Mouse (Mus musculus): Measurements from ENCODE around the gene Nckap5. TPM values are rescaled to one million over a fixed set of nuclear protein-coding genes. Genes with fewer than 3 reads are reported as not detected.
"Not testable (repeated sequence)": the region's sequence is repeated elsewhere in the genome, so short reads cannot be mapped to it uniquely, and the experiment has no call there.

Nckap5 gene
- polyA plus RNA-seq, 1 experiment = 0.11 TPM

DNA sequence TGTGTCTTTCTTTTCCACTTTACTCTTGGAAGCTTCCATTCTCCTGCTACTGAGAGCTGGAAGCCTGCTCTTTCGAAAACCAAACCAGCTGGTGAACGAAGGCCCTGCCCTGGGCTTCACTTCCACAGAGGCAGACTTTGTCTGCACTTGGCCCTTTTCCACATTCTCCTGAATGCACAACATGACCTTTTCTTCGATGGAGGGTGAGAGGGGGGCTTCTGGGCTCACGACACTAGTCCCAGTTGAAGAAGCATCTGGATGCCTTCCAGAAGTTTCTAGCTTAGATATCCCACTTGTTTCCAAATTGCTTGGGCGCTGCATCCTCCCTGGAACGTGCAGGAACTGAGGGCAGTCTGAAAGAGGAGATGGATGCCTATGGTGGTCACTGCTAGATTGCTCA, 806.1 kb downstream of the Nckap5 start:
- H3K27me3 ChIP-seq (ENCODE audit: control insufficient read depth, insufficient read depth, insufficient read length) = no peaks in the 10 kb centered on the region
- H3K4me2 ChIP-seq (ENCODE audit: low read depth) = no peak overlapping the region
- H3ac ChIP-seq (ENCODE audit: control insufficient read depth, insufficient read length) = no peak overlapping the region
- TF ChIP-seq TCF3 (IDR thresholded peaks at IDR 0.05; ENCODE audit: insufficient read length, low read depth) (no peak), MYOD1 (IDR thresholded peaks at IDR 0.05; ENCODE audit: control insufficient read depth in 1 of 3, insufficient read length in 2 of 3, low read depth in 2 of 3) (no peak), USF1 (IDR thresholded peaks at IDR 0.05; ENCODE audit: low read depth) (no peak), POLR2A (IDR thresholded peaks at IDR 0.05; ENCODE audit: insufficient read length, low read depth) (no peak), SRF (IDR thresholded peaks at IDR 0.05; ENCODE audit: control insufficient read depth, insufficient read length, low read depth) (no peak), MYOG (IDR thresholded peaks at IDR 0.05; ENCODE audit: control insufficient read depth in 1 of 3, insufficient read depth in 1 of 3, insufficient read length in 2 of 3, low read depth in 2 of 3) (no peak), CEBPB (IDR thresholded peaks at IDR 0.05; ENCODE audit: insufficient read depth, poor library complexity, severe bottlenecking) (no peak), MAX (IDR thresholded peaks at IDR 0.05; ENCODE audit: low read depth) (no peak), POLR2AphosphoS2 (IDR thresholded peaks at IDR 0.05; ENCODE audit: insufficient read length, low read depth) (no peak), REST (IDR thresholded peaks at IDR 0.05; ENCODE audit: insufficient read depth, insufficient read length) (no peak), TCF12 (IDR thresholded peaks at IDR 0.05; ENCODE audit: insufficient read depth, poor library complexity, severe bottlenecking) (no peak), E2F4 (IDR thresholded peaks at IDR 0.05; ENCODE audit: insufficient read depth) (no peak)
- no peaks in the 10 kb centered on the region for H3K36me3 ChIP-seq (ENCODE audit: control insufficient read depth, insufficient read depth)
- no peaks in the 10 kb centered on the region for H3K79me2 ChIP-seq (ENCODE audit: control insufficient read depth, insufficient read depth)
- H3K4me3 ChIP-seq = no peak overlapping the region

DNA sequence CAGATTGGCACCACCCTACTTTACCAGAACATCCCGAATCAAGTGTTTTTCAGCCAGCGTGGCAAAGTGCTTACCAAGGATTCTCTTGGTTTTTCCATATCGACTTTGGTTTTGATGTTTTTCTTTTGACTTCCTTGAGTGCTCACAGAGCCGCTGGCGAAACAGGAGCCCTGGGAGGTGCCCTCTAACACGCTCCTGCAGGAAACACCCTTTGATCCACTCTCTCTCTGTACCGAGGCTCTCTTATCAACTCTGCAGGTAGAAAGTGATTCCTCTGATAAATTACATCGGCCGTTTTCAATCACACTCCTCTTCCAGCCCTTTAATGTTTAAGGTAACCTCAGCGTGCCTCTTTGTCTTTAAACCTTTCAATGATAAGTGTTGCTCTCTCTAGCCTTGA, 807.6 kb downstream of the Nckap5 start:
- no peak overlapping the region for H3ac ChIP-seq (ENCODE audit: control insufficient read depth, insufficient read length)

GRCm38 (mm10) chr1:126018654-126019053, 811.9 kb downstream of the Nckap5 start:
- H3K4me3 ChIP-seq; H3K27me3 ChIP-seq (ENCODE audit: control insufficient read depth, insufficient read depth, insufficient read length); H3K79me2 ChIP-seq (ENCODE audit: control insufficient read depth, insufficient read depth); H3K4me2 ChIP-seq (ENCODE audit: low read depth); H3K36me3 ChIP-seq (ENCODE audit: control insufficient read depth, insufficient read depth); H3ac ChIP-seq (ENCODE audit: control insufficient read depth, insufficient read length): not testable (repeated sequence)

More for the DNA sequence above, 807.6 kb downstream of the Nckap5 start:
- H3K79me2 ChIP-seq (ENCODE audit: control insufficient read depth, insufficient read depth) = no peaks in the 10 kb centered on the region
- no peak overlapping the region for H3K4me2 ChIP-seq (ENCODE audit: low read depth)
- no peak overlapping the region for H3K4me3 ChIP-seq
- TF ChIP-seq TCF3 (IDR thresholded peaks at IDR 0.05; ENCODE audit: insufficient read length, low read depth) = no peak
- TF ChIP-seq MYOD1 (IDR thresholded peaks at IDR 0.05; ENCODE audit: control insufficient read depth in 1 of 3, insufficient read length in 2 of 3, low read depth in 2 of 3) = no peak
- no peak for TF ChIP-seq POLR2AphosphoS2 (IDR thresholded peaks at IDR 0.05; ENCODE audit: insufficient read length, low read depth)
- H3K27me3 ChIP-seq (ENCODE audit: control insufficient read depth, insufficient read depth, insufficient read length) = no peaks in the 10 kb centered on the region
- H3K36me3 ChIP-seq (ENCODE audit: control insufficient read depth, insufficient read depth) = no peaks in the 10 kb centered on the region

DNA sequence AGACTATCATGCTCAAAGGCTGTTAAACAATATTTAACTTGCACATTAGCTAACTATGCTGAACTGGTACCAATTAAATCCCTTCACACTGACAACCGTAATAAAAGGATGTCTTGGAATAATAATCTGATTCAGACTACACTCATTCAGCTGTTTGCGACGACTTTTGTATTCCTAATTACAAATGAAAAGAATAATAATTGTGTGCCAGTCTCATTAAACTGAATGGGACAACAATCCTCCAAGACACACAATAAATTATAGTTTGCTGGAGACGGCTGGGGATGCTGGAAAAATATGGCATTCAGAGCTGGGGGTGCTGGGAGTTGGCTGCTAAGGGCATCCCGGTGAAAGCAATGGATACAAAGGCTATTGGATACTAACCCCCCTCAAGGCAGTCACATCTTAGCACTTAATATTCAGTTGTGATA, 818.9 kb downstream of the Nckap5 start:
- Histone ChIP-seq H3ac (ENCODE audit: control insufficient read depth, insufficient read length) (no peak overlapping the region), H3K36me3 (ENCODE audit: control insufficient read depth, insufficient read depth) (no peaks in the 10 kb centered on the region), H3K27me3 (ENCODE audit: control insufficient read depth, insufficient read depth, insufficient read length) (no peaks in the 10 kb centered on the region), H3K4me2 (ENCODE audit: low read depth) (no peak overlapping the region), H3K79me2 (ENCODE audit: control insufficient read depth, insufficient read depth) (no peaks in the 10 kb centered on the region), H3K4me3 (no peak overlapping the region)
- TF ChIP-seq SRF (IDR thresholded peaks at IDR 0.05; ENCODE audit: control insufficient read depth, insufficient read length, low read depth) (no peak), E2F4 (IDR thresholded peaks at IDR 0.05; ENCODE audit: insufficient read depth) (no peak), REST (IDR thresholded peaks at IDR 0.05; ENCODE audit: insufficient read depth, insufficient read length) (no peak), CEBPB (IDR thresholded peaks at IDR 0.05; ENCODE audit: insufficient read depth, poor library complexity, severe bottlenecking) (no peak), USF1 (IDR thresholded peaks at IDR 0.05; ENCODE audit: low read depth) (no peak), MYOG (IDR thresholded peaks at IDR 0.05; ENCODE audit: control insufficient read depth in 1 of 3, insufficient read depth in 1 of 3, insufficient read length in 2 of 3, low read depth in 2 of 3) (no peak), MYOD1 (IDR thresholded peaks at IDR 0.05; ENCODE audit: control insufficient read depth in 1 of 3, insufficient read length in 2 of 3, low read depth in 2 of 3) (no peak), MAX (IDR thresholded peaks at IDR 0.05; ENCODE audit: low read depth) (no peak), POLR2A (IDR thresholded peaks at IDR 0.05; ENCODE audit: insufficient read length, low read depth) (no peak), TCF12 (IDR thresholded peaks at IDR 0.05; ENCODE audit: insufficient read depth, poor library complexity, severe bottlenecking) (no peak), POLR2AphosphoS2 (IDR thresholded peaks at IDR 0.05; ENCODE audit: insufficient read length, low read depth) (no peak), TCF3 (IDR thresholded peaks at IDR 0.05; ENCODE audit: insufficient read length, low read depth) (no peak)

DNA sequence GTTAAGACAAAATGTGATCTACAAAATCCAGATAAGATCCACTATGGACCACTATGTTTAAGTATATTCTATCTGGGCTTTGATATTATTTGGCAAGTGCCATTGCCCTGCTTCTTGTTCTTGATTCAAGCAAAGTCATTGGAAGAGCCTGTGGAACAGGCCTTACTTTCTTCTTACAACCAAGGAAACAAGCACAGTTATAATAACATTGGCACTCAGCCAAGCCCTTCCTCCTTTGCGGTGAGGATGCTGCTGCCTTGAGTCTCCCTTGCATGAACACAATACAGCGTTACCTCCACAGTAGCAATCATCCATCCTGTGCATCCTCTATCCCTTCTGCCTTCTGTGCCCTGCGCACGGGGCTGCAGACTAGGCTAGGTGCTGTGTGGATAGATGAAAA, 823.0 kb downstream of the Nckap5 start:
- Histone ChIP-seq H3K79me2 (ENCODE audit: control insufficient read depth, insufficient read depth) (no peaks in the 10 kb centered on the region), H3K4me3 (no peak overlapping the region), H3K36me3 (ENCODE audit: control insufficient read depth, insufficient read depth) (no peaks in the 10 kb centered on the region), H3ac (ENCODE audit: control insufficient read depth, insufficient read length) (no peak overlapping the region), H3K27me3 (ENCODE audit: control insufficient read depth, insufficient read depth, insufficient read length) (no peaks in the 10 kb centered on the region), H3K4me2 (ENCODE audit: low read depth) (no peak overlapping the region)
- TF ChIP-seq MYOG (IDR thresholded peaks at IDR 0.05; ENCODE audit: control insufficient read depth in 1 of 3, insufficient read depth in 1 of 3, insufficient read length in 2 of 3, low read depth in 2 of 3) (no peak), POLR2A (IDR thresholded peaks at IDR 0.05; ENCODE audit: insufficient read length, low read depth) (no peak), SRF (IDR thresholded peaks at IDR 0.05; ENCODE audit: control insufficient read depth, insufficient read length, low read depth) (no peak), POLR2AphosphoS2 (IDR thresholded peaks at IDR 0.05; ENCODE audit: insufficient read length, low read depth) (no peak), TCF3 (IDR thresholded peaks at IDR 0.05; ENCODE audit: insufficient read length, low read depth) (no peak), E2F4 (IDR thresholded peaks at IDR 0.05; ENCODE audit: insufficient read depth) (no peak), REST (IDR thresholded peaks at IDR 0.05; ENCODE audit: insufficient read depth, insufficient read length) (no peak), USF1 (IDR thresholded peaks at IDR 0.05; ENCODE audit: low read depth) (no peak), TCF12 (IDR thresholded peaks at IDR 0.05; ENCODE audit: insufficient read depth, poor library complexity, severe bottlenecking) (no peak), MYOD1 (IDR thresholded peaks at IDR 0.05; ENCODE audit: control insufficient read depth in 1 of 3, insufficient read length in 2 of 3, low read depth in 2 of 3) (no peak), CEBPB (IDR thresholded peaks at IDR 0.05; ENCODE audit: insufficient read depth, poor library complexity, severe bottlenecking) (no peak), MAX (IDR thresholded peaks at IDR 0.05; ENCODE audit: low read depth) (no peak)

Measured in myocyte (in vitro differentiated cells).